Mouse (Mus musculus) limb, embryonic 11.5 days (tissue): ENCODE measurements around the gene Dnajb12. TPM values are rescaled to one million over a fixed set of nuclear protein-coding genes. Genes with fewer than 3 reads are reported as not detected.

ENCODE experiments used
- ATAC-seq: fragments of 200-750 bp; cut with Nextera tagmentation; 2 replicates; pipeline ENCODE4 v1.8.0; 2017; ENCODE audit warnings: low read depth; ENCODE audit not compliant: insufficient number of reproducible peaks, low FRiP score, low TSS enrichment
- DNase-seq: peaks from one replicate; pipeline ENCODE4 v3.0.0-alpha.2; 2015; ENCODE audit warnings: low spot score
- H3K27ac ChIP-seq: fragments of 300-500 bp; sonication (generic); replicated peaks from 2 replicates; pipeline ENCODE4 v1.5.1; 2014; ENCODE audit warnings: low read depth, mild to moderate bottlenecking, low read length
- H3K27me3 ChIP-seq: fragments of 300-500 bp; sonication (generic); 2 replicates; pipeline ENCODE4 v1.6.1; 2014; ENCODE audit warnings: mild to moderate bottlenecking, low read length, mixed read lengths; ENCODE audit not compliant: control insufficient read depth, insufficient read depth
- H3K36me3 ChIP-seq: fragments of 300-500 bp; sonication (generic); 2 replicates; pipeline ENCODE4 v1.6.1; 2014; ENCODE audit warnings: mild to moderate bottlenecking, low read length, moderate library complexity, mixed read lengths; ENCODE audit not compliant: control insufficient read depth, insufficient read depth
- H3K4me1 ChIP-seq: fragments of 300-500 bp; sonication (generic); 2 replicates; pipeline ENCODE4 v1.6.1; 2014; ENCODE audit warnings: low read length, mixed read lengths; ENCODE audit not compliant: control insufficient read depth, insufficient read depth
- H3K4me2 ChIP-seq: fragments of 300-500 bp; sonication (generic); 2 replicates; pipeline ENCODE4 v1.6.1; 2014; ENCODE audit warnings: low read depth, mild to moderate bottlenecking, moderate library complexity; ENCODE audit not compliant: severe bottlenecking
- H3K4me3 ChIP-seq: fragments of 300-500 bp; sonication (generic); 2 replicates; pipeline ENCODE4 v1.5.1; 2014; ENCODE audit warnings: low read depth, low read length
- H3K9ac ChIP-seq: fragments of 300-500 bp; sonication (generic); 2 replicates; pipeline ENCODE4 v1.6.1; 2014; ENCODE audit warnings: mild to moderate bottlenecking, low read length
- H3K9me3 ChIP-seq: fragments of 300-500 bp; sonication (generic); 2 replicates; pipeline ENCODE4 v1.6.1; 2016; ENCODE audit warnings: low read length; ENCODE audit not compliant: control insufficient read depth
- WGBS: fragments of 180-500 bp; shearing (Covaris S2); extraction: QIAGEN DNeasy Blood & Tissue Kit; methylation state at CpG from one replicate; pipeline ENCODE4 v1.1.7; 2014; 5-methylcytosine and 5-hydroxymethylcytosine counted together
- polyA plus RNA-seq: library from polyadenylated mRNA; unstranded; fragments of >200 nt; fragmentation: Nextera tagmentation; extraction: Ambion mirVana; gene quantifications from 2 replicates; pipeline ENCODE4 v1.2.1, GENCODE M21; 2014

Dnajb12 gene
- polyA plus RNA-seq, 1 experiment from 2014 or later: 23.8 TPM

GRCm38 (mm10) chr10:59948363-59949254, 69.3 kb downstream of the Dnajb12 start:
- ATAC-seq (no peak), DNase-seq (no peak)
- H3K9me3 ChIP-seq: no peaks in the 10 kb centered on the region
- H3K4me1 ChIP-seq: peaks cover 29% of the 10 kb centered on the region
- H3K36me3 ChIP-seq: no peaks in the 10 kb centered on the region
- no peak overlapping the region for H3K9ac ChIP-seq
- no peak overlapping the region for H3K4me3 ChIP-seq
- H3K4me2 ChIP-seq: peak overlapping the region; percentile 94; the same call in 1 of the 2 replicates
- WGBS: 59% methylated on average over 6 of the region's 6 CpGs
- H3K27ac ChIP-seq: 0 out of 2 replicates have a peak overlapping the region, but pooled peaks have one; percentile 42
- H3K27me3 ChIP-seq: no peaks in the 10 kb centered on the region

Other genes with a start within 250 kb of the Dnajb12 start
- 50.4 and 55.7 TPM in 2 replicates for gene Micu1, start 177.1 kb upstream of the Dnajb12 start, polyA plus RNA-seq
- 6.8 and 10.2 TPM in 2 replicates for gene Ddit4, start 72.3 kb downstream of the Dnajb12 start, polyA plus RNA-seq
- gene Ascc1, start 123.2 kb downstream of the Dnajb12 start, polyA plus RNA-seq: 45.2 and 46.7 TPM in 2 replicates
- gene Anapc16, start 123.6 kb downstream of the Dnajb12 start, polyA plus RNA-seq: 111 and 112 TPM in 2 replicates
- gene Spock2, start 226.7 kb downstream of the Dnajb12 start, polyA plus RNA-seq: 1.8 and 2.0 TPM in 2 replicates